Mouse (Mus musculus) bone marrow macrophage, adult 2 months (primary cell): ENCODE data around the gene Nemp1. TPM values are rescaled to one million over a fixed set of nuclear protein-coding genes. Genes with fewer than 3 reads are reported as not detected.

Source experiments
- H3K27ac ChIP-seq: 2 replicates; pipeline ENCODE4 v1.5.1; 2012; ENCODE audit warnings: low read depth, low read length; ENCODE audit not compliant: insufficient read depth
- H3K4me1 ChIP-seq: 2 replicates; pipeline ENCODE4 v1.6.1; 2012; ENCODE audit warnings: low read length; ENCODE audit not compliant: control insufficient read depth, insufficient read depth
- H3K4me3 ChIP-seq: 2 replicates; pipeline ENCODE4 v1.5.1; 2012; ENCODE audit warnings: mild to moderate bottlenecking, low read length, moderate library complexity; ENCODE audit not compliant: insufficient read depth
- CTCF ChIP-seq: IDR thresholded peaks from 2 replicates; pipeline ENCODE4 v1.5.1; 2012; ENCODE audit warnings: low read depth, mild to moderate bottlenecking, low read length, moderate library complexity
- POLR2A ChIP-seq: IDR thresholded peaks from 2 replicates; pipeline ENCODE4 v1.6.1; 2012; ENCODE audit warnings: mild to moderate bottlenecking, low read depth, low read length, borderline replicate concordance
- polyA plus RNA-seq: library from polyadenylated mRNA; stranded (reverse); fragments of >200 nt; gene quantifications from 2 replicates; pipeline ENCODE4 v1.2.4, GENCODE M21; 2012; ENCODE audit not compliant: missing spikeins, insufficient read depth, insufficient read length

The Nemp1 gene
- polyA plus RNA-seq, 1 experiment: 11.0 TPM

DNA sequence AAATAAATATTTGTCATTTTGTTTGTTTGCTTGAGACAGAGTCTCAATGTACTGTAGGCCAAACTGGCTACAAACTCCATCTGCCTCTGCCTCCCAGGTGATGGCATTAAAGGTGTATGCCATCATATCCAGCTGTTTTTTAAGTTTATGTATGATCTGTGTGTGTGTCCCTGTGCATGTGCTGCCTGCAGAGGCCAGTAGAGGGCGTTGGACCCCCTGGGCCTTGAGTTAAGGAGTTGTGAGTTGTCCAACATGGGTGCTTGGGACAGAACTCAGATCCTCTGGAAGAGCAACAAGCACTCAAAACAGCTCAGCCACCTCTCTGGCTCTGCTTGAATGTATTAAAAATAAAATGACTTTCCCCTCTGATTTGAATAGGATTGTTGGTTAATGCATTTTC lies 24.4 kb downstream of the Nemp1 start:
- Histone ChIP-seq H3K4me3 (no peak overlapping the region), H3K27ac (no peak overlapping the region), H3K4me1 (no peaks in the 10 kb centered on the region)
- no peak for TF ChIP-seq CTCF
- no peak for TF ChIP-seq POLR2A

DNA sequence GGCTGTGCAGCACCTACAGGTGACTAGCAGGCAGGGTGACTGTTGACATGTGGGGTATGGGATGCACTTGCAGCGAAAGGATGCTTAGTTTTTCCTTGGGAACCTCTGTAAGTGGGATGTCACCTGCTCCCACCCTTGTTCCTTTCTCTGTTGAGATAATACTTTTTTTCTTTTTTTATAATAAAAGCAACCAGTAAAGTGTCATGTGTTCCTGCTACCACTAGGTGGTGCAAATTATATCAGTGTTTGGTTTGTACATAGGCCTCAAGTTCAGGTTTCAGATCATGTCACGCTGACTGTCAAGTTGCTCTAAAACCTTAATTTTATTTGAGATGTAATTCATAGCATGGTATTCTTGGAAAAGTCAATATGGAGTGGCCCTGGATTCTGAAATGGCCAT lies 27.9 kb downstream of the Nemp1 start:
- Histone ChIP-seq H3K4me3 (no peak overlapping the region), H3K4me1 (no peaks in the 10 kb centered on the region), H3K27ac (no peak overlapping the region)
- no peak for TF ChIP-seq POLR2A
- no peak for TF ChIP-seq CTCF

DNA sequence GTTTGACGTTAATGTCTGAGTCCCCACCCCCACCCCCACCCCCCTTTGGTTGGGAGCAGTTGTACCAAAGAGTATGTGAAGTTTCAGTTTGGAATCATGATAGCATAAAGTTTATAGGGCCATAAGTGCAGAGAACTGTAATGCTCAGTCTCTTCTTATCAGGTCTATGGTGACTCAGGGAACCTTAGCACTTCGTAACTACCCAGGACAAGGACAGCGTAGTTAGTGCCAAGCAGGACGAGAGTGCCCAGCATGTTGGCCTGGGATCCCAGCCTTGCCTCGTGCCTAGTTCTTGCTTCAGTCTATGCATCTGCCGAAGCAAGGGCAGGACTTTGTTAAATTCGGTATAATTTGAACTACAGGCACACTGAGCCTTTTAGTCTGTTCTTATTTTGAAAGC lies 29.1 kb downstream of the Nemp1 start:
- Histone ChIP-seq H3K4me1 (no peaks in the 10 kb centered on the region), H3K4me3 (no peak overlapping the region), H3K27ac (no peak overlapping the region)
- TF ChIP-seq CTCF: no peak
- TF ChIP-seq POLR2A: no peak

DNA sequence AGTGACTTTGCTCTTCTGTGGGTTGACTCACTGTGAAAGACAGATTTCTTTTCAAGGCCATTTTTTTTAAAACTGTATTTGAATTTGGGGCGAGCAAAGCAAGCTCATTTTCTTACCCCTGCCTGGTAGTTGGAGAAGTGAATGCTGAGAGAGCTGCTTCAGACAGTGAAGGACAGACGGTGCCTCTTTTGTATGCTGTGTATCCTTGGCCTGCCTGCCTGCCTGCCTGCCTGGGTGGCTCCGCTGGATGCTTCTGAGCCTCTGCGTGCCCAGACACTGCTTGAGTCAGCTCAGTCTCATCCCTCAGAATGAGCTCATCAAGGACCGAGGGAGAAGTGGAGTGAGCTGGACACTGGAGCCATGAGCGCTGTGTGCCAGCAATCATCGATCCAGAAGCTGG lies 32.3 kb downstream of the Nemp1 start:
- TF ChIP-seq CTCF (no peak), POLR2A (no peak)
- no peak overlapping the region for H3K27ac ChIP-seq
- H3K4me3 ChIP-seq: no peak overlapping the region
- H3K4me1 ChIP-seq: no peaks in the 10 kb centered on the region

DNA sequence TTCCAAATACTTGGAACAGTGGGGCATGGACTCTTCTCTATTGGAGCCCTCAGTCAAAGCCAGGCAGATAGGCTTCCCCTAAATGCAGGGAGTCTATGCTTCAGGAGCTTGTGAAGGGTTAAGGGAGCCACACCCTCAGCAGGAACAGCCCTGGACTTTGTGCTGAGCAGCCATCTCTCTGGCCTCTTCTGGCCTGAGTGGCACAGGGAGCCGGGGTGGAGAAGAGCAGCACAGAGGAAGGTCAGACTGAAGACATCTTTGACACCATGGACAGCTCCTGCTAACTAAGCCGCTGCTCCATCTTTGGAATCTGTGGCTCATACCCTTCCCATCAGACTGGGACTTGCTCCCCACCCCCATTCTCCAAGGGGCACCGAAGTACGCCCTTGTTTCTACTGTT lies 36.6 kb downstream of the Nemp1 start:
- Histone ChIP-seq H3K4me1 (no peaks in the 10 kb centered on the region), H3K27ac (no peak overlapping the region), H3K4me3 (no peak overlapping the region)
- TF ChIP-seq CTCF: no peak
- no peak for TF ChIP-seq POLR2A

DNA sequence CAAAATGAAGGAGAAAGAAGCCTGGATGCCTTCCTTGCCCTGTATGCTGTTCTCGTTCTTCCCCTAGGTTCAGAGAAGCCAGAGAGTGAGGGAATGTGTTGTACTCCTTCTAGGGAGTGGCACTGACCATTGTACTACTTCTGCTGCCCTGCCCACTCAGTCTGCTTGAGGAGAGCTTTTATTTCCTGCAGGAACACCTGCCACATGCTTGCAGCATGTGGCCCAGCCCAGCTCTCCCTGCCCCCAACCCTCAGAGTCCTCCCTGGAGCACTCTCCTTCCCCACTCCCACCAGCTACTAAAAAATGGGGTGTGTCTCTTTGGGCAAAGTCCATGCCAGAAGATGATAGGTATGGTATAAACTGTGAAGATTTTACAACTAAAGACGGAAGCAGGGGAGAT lies 37.6 kb downstream of the Nemp1 start:
- TF ChIP-seq POLR2A (no peak), CTCF (no peak)
- no peak overlapping the region for H3K4me3 ChIP-seq
- H3K4me1 ChIP-seq: no peaks in the 10 kb centered on the region
- H3K27ac ChIP-seq: no peak overlapping the region

DNA sequence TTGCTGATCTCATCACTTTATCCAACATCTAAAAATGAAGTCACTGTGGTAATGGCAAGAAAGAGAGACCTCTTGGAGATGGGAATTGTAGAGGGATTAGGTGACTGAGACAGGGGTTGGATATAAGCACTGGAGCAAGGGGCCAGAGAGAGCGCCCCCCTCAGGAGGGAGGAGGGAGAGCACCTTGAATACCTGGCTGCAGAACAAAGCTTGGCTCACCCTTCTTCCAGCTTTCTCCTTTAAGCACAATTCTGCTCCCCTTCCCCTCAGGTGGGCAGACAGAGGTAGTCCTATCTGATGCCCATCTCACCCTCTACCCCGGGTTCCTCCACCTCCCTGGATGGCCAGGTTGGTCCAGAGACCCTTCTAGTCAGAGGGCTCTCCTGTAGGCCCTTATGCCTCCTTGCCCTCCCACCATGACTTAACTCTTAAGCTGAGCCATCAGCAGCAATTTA lies 38.1 kb downstream of the Nemp1 start, which contains the start of gene Myo1a:
Myo1a (plus strand) TSS at position 405 of the 455 bp plus-strand sequence.
- H3K4me3 ChIP-seq: no peak within 1 kb of the TSS
- H3K4me1 ChIP-seq: no peaks in the 10 kb centered on the region
- TF ChIP-seq POLR2A: no peak
- TF ChIP-seq CTCF: no peak
- no peak within 1 kb of the TSS for H3K27ac ChIP-seq

DNA sequence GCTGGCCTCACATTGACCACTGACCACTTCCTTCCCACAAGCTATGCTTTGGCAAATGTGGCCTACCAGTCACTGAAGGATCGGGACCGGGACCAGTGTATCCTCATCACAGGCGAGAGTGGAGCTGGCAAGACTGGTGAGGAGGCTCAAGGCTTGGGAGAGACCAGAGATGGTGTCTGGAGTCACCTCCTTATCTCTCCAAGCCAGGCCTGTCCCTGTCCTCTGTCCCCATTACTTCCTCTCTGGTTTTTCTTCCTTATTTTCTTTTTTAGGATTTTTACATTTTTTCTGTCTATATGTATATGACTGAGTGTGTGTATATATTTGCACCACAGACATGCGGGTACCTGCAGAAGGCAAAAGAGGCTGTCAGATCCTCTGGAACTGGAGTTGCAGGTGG lies 39.1 kb downstream of the Nemp1 start:
- TF ChIP-seq POLR2A (no peak), CTCF (no peak)
- Histone ChIP-seq H3K4me3 (no peak overlapping the region), H3K4me1 (no peaks in the 10 kb centered on the region), H3K27ac (no peak overlapping the region)

DNA sequence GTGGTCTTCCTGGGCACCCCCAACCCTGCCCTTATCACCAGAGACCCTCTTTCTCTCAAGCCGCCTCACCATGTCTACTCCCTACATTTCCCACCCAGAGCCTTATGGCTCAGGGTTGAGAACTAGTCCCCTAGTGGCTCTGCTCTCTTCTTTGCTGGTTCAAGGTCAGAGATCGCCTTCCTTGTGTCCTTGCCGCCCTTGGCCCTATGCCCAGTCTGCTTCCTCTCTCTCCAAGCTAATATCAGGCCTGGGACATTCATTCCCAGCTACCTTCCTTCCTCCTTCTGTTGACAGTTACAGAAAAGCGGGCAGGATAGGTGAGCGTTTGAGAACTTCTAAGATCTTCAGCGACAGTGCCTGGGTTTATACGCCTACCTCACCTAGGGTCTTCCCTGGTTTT lies 41.0 kb downstream of the Nemp1 start:
- Histone ChIP-seq H3K4me1 (no peaks in the 10 kb centered on the region), H3K27ac (no peak overlapping the region), H3K4me3 (no peak overlapping the region)
- TF ChIP-seq CTCF (no peak), POLR2A (no peak)

DNA sequence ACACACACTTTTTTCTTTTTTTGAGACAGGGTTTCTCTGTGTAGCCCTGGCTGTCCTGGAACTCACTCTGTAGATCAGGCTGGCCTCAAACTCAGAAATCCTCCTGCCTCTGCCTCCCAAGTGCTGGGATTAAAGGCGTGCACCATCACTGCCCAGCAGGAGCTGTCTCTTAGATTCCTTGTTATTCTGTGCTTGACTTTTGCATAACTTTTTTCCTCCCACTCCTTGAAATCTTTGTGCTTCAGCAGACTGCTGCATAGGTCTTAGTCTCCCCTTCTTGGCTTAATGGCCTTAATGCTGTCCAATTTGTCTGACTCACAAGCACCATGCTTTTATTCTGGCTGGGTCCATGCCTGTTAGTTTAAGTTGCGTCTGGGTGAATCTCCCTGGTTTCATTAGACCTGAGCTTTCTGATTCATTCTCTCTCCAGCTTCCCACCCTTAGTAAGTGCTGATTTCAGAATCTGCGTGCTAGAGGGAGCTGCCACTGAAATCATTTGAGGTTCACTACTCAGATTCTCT lies 42.2 kb downstream of the Nemp1 start:
- Histone ChIP-seq H3K4me3 (no peak overlapping the region), H3K4me1 (no peaks in the 10 kb centered on the region), H3K27ac (no peak overlapping the region)
- TF ChIP-seq CTCF (no peak), POLR2A (no peak)

DNA sequence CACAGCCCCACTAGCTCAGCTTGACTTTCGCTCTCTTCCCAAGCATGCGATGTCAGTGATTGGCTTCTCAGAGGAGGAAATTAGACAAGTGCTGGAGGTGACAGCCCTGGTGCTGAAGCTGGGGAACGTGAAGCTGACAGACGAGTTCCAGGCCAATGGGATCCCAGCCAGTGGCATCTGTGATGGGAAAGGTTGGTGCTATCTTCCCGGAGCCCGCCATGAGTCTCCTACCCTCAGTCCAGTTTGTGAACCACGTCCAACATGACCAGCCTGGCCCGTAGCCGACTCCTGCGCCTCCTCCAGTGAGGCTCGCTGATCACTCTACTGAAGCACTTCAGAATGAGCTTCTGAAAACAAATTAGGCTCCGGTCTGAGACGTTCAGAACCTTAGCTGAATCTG lies 43.6 kb downstream of the Nemp1 start:
- no peak for TF ChIP-seq CTCF
- TF ChIP-seq POLR2A: no peak
- H3K4me1 ChIP-seq: no peaks in the 10 kb centered on the region
- H3K4me3 ChIP-seq: no peak overlapping the region
- H3K27ac ChIP-seq: no peak overlapping the region
